Mouse (Mus musculus): ENCODE results near the gene Nptx1. TPM values are rescaled to one million over a fixed set of nuclear protein-coding genes. Genes with fewer than 3 reads are reported as not detected.

The Nptx1 gene
- polyA plus RNA-seq, 1 experiment from 2014 or later: 4.0 TPM

DNA sequence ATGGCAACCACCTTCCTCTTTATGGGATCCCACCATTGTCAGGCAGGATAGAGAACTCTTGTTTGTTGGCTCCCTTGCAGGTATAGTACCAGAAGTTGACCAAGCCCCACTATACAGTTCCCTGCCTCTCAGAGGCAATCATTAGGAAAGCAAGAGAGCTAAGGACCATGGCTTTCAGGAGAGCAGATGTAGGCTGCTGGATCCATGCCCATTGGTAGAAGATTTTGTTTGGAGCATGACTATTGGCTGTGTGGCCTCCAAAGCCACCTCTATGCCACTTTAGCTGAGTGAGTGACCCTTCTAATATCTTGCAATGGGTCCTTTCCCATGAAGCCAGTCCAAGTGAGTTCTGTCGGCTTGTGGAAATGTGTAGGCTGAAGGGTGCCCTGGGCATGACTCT lies 28.2 kb downstream of the Nptx1 start:
- ATAC-seq (ENCODE audit: low FRiP score): no peak
- Histone ChIP-seq H3K9ac (no peak overlapping the region), H3K9me3 (no peaks in the 10 kb centered on the region), H3K4me2 (no peak overlapping the region), H3K27me3 (peaks cover 12% of the 10 kb centered on the region; the same call in 1 of the 2 replicates), H3K36me3 (replicated peaks) (no peaks in the 10 kb centered on the region), H3K27ac (no peak overlapping the region), H3K4me1 (peaks cover 31% of the 10 kb centered on the region), H3K4me3 (replicated peaks) (no peak overlapping the region)
- WGBS: 100% methylated on average over 1 of the region's 1 CpGs

DNA sequence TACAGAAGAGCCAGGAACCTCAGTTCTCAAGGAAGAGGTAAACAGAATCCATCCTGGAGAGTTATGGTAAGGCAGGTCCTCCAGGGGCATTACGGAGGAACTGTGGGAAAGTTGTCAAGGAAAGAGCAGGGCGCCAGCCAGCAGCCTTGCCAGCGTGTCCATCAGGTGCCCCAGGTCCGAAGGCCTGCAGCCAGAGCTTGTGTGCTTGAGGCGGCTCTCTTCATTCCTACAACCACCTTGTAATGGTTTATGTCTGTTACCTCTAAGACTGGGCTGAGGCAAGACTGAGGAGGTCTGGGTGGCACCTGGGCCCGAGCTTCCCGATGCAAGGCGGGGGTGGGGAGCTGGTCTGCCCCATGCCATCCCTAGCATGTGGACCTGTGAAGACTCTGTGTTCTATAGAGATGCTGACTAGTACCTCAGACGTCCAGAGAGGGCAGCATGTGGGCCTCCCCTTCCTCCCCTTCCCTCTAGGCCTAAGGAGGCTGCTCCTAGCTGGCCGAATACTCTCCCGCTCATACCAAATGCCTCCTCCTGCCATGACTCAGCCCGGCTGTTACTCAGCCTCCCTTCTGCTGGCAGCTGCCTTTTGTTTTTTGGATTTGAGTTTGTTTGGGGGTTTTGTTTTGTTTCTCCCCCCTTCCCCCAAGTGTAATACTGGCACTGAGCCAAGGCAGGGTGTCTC lies 30.7 kb downstream of the Nptx1 start:
- Histone ChIP-seq H3K4me1 (peaks cover 51% of the 10 kb centered on the region), H3K4me3 (replicated peaks) (no peak overlapping the region), H3K4me2 (no peak overlapping the region), H3K27me3 (0 out of 2 replicates have a peak, but pooled peaks cover 9% of the 10 kb centered on the region), H3K27ac (peak overlapping the region; percentile 94), H3K9me3 (no peaks in the 10 kb centered on the region), H3K36me3 (replicated peaks) (no peaks in the 10 kb centered on the region), H3K9ac (no peak overlapping the region; the same call in 1 of the 2 replicates)
- ATAC-seq (ENCODE audit: low FRiP score): peak; percentile 2; the same call in 1 of the 2 replicates
- WGBS: 64% methylated on average over 12 of the region's 12 CpGs

DNA sequence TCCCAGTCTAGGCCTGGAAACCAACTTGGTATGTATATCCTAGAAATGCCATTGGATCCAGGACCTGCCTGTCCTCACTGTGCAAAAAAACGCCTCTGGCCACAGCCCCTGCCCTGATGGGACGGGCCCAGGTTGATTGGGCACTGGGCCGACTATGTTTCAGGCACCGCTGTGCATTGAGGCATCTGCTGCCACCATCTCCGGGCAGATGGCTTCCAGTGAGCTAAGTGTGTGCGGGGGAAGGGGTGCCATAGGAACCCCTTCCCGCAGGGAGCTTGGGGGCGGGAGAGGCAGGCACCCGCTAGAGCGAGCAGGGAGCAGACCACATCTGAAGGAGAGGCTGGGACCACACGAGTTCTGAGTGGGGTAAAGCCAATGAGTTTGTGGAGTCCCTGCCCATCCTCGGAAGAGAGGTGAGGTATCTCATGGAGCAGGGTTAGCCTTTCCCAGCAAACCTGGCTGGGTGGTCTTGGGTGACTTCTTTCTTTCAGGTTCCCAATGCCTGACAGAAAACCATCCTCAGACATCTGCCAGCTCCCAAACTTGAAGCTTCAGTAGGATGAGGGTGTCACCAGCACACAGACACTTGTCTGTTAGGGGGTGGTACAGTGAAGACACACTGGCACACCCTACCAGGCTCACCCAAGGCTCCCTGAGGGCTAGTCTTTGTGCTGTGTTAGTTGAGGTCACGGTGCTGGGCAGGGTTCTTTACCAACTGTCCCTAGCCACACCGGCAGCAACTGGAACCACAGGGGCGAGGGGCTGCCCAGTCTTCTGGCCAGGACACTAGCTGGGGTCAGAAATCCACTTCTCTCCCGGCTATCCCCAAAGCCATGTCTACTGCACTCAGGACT lies 31.5 kb downstream of the Nptx1 start:
- Histone ChIP-seq H3K4me2 (peak overlapping the region; percentile 50), H3K4me3 (replicated peaks) (no peak overlapping the region), H3K9me3 (no peaks in the 10 kb centered on the region), H3K27me3 (0 out of 2 replicates have a peak, but pooled peaks cover 9% of the 10 kb centered on the region), H3K4me1 (peaks cover 55% of the 10 kb centered on the region), H3K9ac (peak overlapping the region; percentile 42; the same call in 1 of the 2 replicates), H3K36me3 (replicated peaks) (no peaks in the 10 kb centered on the region), H3K27ac (peak overlapping the region; percentile 94)
- whole genome bisulfite sequencing: 68% methylated on average over 16 of the region's 16 CpGs
- ATAC-seq (ENCODE audit: low FRiP score): peak; percentile 40

DNA sequence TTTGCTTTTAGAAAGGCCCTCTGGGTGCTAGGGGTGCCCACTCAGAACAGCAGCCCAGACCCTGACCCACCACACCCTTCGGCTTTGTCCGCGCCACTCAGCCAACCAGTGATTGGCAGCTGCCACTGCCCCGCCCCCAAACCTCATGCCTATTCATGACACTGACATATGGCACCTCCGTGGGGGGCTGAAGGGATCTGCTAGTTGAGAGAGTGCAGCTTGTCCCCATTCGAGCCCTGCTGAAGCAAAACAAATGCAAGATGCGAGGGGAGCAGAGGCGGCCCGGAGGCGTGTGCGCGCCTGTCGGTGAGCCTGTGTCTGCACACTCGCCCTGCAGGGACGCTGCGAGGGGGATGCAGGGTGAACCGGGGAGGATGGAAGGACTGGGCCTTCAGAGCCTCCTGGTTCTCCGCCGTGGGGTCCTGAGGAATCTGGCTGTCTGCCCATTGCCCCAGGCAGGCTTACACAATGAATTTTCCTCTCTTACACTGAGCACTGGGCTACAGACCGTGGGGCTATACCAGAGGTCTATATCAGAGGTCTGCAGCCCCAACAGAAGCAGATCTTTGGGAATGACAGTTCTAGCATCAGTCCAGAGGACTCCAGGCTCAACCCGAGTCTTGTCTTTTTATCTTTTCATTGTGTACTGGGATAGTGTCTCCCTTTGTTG lies 32.5 kb downstream of the Nptx1 start:
- Histone ChIP-seq H3K27me3 (0 out of 2 replicates have a peak, but pooled peaks cover 5% of the 10 kb centered on the region), H3K9ac (peak overlapping the region; percentile 42), H3K4me2 (peak overlapping the region; percentile 50), H3K27ac (peak overlapping the region; percentile 94), H3K4me3 (replicated peaks) (peak overlapping the region; percentile 21), H3K36me3 (replicated peaks) (no peaks in the 10 kb centered on the region), H3K4me1 (peaks cover 61% of the 10 kb centered on the region), H3K9me3 (no peaks in the 10 kb centered on the region)
- 1% methylated on average over 21 of the region's 21 CpGs for WGBS
- peak; percentile 86 for ATAC-seq (ENCODE audit: low FRiP score)

DNA sequence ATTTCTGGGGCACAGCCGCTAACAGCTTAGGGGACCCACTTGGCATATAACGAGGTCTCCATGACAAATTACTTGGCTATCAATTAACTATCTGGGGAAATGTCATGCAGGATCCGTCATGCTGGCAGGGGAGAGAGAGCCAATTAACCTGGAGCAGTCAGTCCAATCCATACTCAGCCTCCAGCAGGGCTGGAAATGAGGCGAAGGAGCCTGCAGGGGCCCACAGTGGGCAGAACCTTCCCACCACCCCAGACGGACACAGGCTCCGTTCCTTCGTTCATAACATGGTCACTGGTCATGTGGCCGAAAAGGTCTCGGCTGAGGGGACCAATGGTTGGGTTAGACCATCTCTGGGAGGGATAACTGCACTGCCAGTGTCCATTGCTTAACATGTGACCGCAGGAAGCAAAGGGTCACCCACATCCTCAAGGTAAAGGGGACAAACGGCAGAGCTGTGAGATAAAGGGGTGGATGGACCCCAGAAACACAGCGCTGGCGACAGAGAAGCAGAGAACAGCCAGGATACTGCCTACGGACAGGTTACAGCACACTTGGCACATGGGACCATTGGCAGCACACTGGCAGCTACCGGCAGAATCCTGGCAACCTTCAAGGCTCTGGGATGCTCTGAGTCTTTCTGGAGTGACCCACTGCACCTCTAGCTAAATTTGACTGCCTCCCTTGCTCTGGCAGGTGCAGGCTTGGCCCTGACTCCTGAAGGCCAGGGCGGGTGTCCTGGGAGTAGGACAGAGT lies 33.3 kb downstream of the Nptx1 start:
- peak overlapping the region; percentile 94 for H3K27ac ChIP-seq
- peak overlapping the region; percentile 21; the same call in 1 of the 2 replicates for H3K4me3 ChIP-seq (replicated peaks)
- 0 out of 2 replicates have a peak, but pooled peaks cover 5% of the 10 kb centered on the region for H3K27me3 ChIP-seq
- H3K4me1 ChIP-seq: peaks cover 66% of the 10 kb centered on the region
- peak overlapping the region; percentile 50 for H3K4me2 ChIP-seq
- no peaks in the 10 kb centered on the region for H3K9me3 ChIP-seq
- no peaks in the 10 kb centered on the region for H3K36me3 ChIP-seq (replicated peaks)
- ATAC-seq (ENCODE audit: low FRiP score): peak; percentile 12; the same call in 1 of the 2 replicates
- H3K9ac ChIP-seq: peak overlapping the region; percentile 42
- WGBS: 40% methylated on average over 16 of the region's 16 CpGs

DNA sequence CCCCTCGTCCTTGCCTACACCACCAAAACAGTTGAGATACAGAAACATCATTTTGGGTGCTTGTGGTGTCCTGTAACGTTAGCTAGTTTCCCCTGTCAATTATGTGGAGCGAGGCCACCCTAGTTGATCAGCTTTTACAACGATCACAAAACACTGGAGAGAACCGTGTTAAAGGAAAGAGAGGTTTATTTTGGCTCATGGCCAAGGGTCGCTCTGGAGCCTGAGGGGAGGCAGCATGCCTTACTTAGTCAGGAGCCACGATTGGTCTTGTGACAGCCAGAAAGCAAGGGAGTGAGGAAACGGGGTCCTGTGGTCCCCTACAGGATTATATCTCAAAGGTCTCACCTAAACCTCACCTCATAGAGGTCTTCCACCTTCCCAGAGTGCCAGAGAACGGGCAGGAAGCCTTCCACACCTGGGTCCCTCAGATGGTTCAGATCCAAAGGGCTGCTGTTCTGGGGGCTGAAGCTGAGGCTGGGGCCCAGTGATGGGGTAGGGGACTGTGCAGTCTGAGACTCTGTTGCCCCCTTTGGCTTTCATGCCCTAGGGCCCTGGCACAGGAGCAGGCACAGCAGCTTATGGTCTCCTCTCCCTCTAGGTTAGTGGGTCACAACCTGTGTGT lies 34.4 kb downstream of the Nptx1 start:
- Histone ChIP-seq H3K9ac (no peak overlapping the region), H3K4me1 (peaks cover 77% of the 10 kb centered on the region), H3K27ac (no peak overlapping the region), H3K36me3 (replicated peaks) (peaks cover 7% of the 10 kb centered on the region), H3K9me3 (no peaks in the 10 kb centered on the region), H3K4me3 (replicated peaks) (no peak overlapping the region), H3K4me2 (no peak overlapping the region), H3K27me3 (0 out of 2 replicates have a peak, but pooled peaks cover 5% of the 10 kb centered on the region)
- WGBS: 57% methylated on average over 9 of the region's 9 CpGs
- ATAC-seq (ENCODE audit: low FRiP score): no peak

DNA sequence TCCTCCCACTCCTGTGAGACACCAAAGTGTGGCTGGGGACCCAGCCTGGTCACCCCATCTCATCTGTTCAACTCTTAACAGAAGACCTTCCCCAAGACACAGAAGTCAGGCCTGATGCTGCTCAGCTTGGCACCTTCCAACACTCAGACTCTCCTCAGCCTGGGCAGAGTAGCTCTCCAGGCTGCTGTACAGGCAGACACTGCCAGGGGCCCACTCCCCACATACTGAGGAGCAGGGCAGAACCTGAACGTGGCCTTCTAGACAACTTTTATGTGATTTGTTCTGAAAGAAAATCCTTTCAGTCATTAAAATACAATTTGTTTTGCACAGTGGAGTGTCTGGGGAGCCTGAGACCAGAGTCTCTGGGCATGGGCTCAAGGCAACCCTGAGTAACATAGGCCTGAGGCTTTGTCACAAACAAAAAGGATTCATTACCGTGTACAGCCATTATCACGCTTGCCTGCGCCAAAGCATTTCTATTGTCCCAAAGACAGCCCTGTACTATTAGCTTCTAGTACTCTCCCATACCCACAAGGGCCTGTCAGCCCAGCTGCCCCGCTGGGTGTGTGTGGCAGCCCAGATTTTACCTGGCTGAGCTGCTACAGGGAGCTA lies 38.3 kb downstream of the Nptx1 start:
- 0 out of 2 replicates have a peak, but pooled peaks have one; percentile 21 for ATAC-seq (ENCODE audit: low FRiP score)
- Histone ChIP-seq H3K9me3 (no peaks in the 10 kb centered on the region), H3K9ac (0 out of 2 replicates have a peak overlapping the region, but pooled peaks have one; percentile 7), H3K4me2 (no peak overlapping the region), H3K4me1 (peaks cover 49% of the 10 kb centered on the region), H3K27me3 (no peaks in the 10 kb centered on the region), H3K36me3 (replicated peaks) (peaks cover 40% of the 10 kb centered on the region), H3K27ac (peak overlapping the region; percentile 51), H3K4me3 (replicated peaks) (no peak overlapping the region)
- 46% methylated on average over 5 of the region's 5 CpGs for WGBS

DNA sequence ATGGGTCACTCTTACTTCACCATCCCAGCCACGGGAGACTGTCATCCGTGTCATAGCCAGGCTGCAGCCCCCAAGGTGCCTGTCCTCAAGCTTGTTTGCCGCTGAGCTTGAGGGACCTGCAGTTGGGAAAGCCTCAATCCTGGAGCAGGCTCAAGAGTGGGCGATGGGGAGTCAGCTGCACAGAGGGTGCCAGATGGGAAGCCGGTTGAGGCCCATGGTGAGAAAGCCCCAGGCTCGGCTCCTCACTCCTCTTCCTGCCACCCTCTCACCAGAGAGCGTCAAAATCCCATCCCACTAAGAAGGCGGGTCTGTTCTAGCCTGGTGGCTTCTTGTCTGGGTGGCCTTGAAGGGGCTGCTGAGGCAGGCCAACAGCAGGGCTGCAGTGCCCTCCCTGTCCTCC lies 39.8 kb downstream of the Nptx1 start:
- Histone ChIP-seq H3K4me3 (replicated peaks) (no peak overlapping the region), H3K27me3 (no peaks in the 10 kb centered on the region), H3K36me3 (replicated peaks) (peaks cover 54% of the 10 kb centered on the region), H3K4me2 (no peak overlapping the region), H3K9ac (no peak overlapping the region), H3K4me1 (peaks cover 35% of the 10 kb centered on the region), H3K27ac (0 out of 2 replicates have a peak overlapping the region, but pooled peaks have one; percentile 1), H3K9me3 (no peaks in the 10 kb centered on the region)
- 90% methylated on average over 8 of the region's 8 CpGs for WGBS
- no peak for ATAC-seq (ENCODE audit: low FRiP score)

DNA sequence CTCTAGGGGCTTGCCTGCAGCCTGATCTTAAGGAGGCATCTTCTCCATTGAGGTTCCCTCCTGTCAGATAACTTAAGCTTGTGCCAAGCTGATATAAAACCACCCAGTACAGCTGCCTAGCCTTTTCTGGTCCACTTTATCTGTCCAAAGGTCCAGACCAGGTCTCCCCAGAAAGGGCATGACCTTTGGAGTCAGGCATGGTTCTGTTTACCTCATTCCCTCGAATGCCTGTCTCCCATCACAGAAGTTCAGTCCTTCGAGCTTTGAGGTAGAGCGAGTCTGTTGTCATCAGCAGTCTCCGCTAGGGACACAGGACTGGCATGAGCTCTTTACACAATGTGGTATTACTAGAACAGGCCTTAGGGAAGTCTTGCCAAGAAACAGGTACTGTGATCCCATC lies 41.2 kb downstream of the Nptx1 start:
- H3K9me3 ChIP-seq: no peaks in the 10 kb centered on the region
- no peak overlapping the region for H3K27ac ChIP-seq
- peaks cover 68% of the 10 kb centered on the region for H3K36me3 ChIP-seq (replicated peaks)
- no peak for ATAC-seq (ENCODE audit: low FRiP score)
- H3K9ac ChIP-seq: no peak overlapping the region
- peaks cover 26% of the 10 kb centered on the region for H3K4me1 ChIP-seq
- no peaks in the 10 kb centered on the region for H3K27me3 ChIP-seq
- WGBS: 92% methylated on average over 4 of the region's 4 CpGs
- H3K4me3 ChIP-seq (replicated peaks): no peak overlapping the region
- H3K4me2 ChIP-seq: no peak overlapping the region

DNA sequence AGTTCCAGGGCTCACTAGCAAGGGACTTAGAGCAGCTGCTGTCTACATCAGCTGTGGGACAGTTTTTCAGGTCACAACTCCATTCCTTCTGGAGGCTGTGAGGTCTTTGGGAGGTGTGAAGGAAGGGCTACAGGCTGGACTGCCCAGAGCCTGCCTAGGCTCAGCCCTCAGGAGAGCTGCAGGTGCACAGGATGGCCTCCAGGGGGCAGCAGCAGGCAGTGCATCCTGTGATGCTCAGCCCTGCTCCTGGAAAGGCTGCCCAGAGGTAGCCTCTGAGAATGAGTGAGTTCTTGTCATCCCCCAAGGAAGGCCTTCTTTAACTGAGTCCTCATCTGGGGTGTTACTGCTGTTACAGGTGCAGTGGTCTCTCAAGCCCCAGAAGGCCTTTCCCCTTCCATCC lies 43.9 kb downstream of the Nptx1 start:
- Histone ChIP-seq H3K27me3 (no peaks in the 10 kb centered on the region), H3K9ac (no peak overlapping the region), H3K4me2 (no peak overlapping the region), H3K4me3 (replicated peaks) (no peak overlapping the region), H3K36me3 (replicated peaks) (peaks cover 91% of the 10 kb centered on the region), H3K4me1 (peaks cover 9% of the 10 kb centered on the region), H3K27ac (no peak overlapping the region), H3K9me3 (no peaks in the 10 kb centered on the region)
- peak; percentile 78 for ATAC-seq (ENCODE audit: low FRiP score)

DNA sequence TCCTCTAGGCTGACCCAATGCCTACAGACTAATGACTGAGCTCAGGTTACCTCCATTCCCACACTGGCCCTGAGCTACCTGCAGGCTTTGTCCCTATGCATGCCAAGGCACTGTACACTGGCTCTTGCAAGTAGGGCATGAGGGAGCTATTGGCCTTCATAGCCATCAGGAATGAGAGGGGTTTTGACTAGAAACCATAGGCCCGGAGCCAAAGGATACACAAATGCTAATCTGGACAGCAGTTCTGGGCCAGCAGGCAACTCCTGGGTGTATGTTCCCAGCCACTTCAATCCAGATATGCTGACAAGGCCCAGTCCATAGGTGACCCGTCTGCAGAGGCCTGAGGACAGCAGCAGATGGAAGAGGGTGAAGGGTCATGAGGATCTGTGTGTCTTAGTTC lies 47.5 kb downstream of the Nptx1 start:
- Histone ChIP-seq H3K9me3 (no peaks in the 10 kb centered on the region), H3K9ac (no peak overlapping the region), H3K27me3 (no peaks in the 10 kb centered on the region), H3K27ac (no peak overlapping the region), H3K4me3 (replicated peaks) (no peak overlapping the region), H3K4me2 (no peak overlapping the region), H3K4me1 (0 out of 2 replicates have a peak, but pooled peaks cover 6% of the 10 kb centered on the region), H3K36me3 (replicated peaks) (peaks cover 64% of the 10 kb centered on the region)
- 75% methylated on average over 2 of the region's 2 CpGs for WGBS
- ATAC-seq (ENCODE audit: low FRiP score): no peak
